Comparison of ENCODE assay signal across 24 mouse cellular contexts in the genomic region with DNA sequence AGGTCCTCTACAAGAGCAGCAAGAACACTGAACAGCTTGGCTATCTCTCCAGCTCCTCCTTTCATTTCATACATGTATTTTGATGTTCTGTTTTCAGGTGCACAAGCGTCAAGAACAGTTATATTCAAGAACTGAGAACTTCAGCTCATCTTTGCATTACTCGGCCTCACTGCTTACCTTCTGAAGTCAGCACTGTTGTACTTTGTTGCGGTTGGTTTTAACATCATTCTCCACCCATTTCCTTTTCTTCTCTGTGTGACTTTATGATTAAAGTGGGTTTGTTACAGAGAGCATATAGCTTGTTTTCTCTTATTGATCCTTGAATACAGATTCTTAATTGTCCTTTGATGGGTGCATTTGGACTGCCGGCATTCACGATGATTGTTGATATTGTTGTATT. TPM values are rescaled to one million over a fixed set of nuclear protein-coding genes. Genes with fewer than 3 reads are reported as not detected.
DNase-seq lines count a peak whose midpoint lies in the region; ATAC-seq lines count a peak whose summit lies in the region.
"Had no signal": no experiment of that assay in that cellular context is flagged by ENCODE, and none has a peak within 500 bp of the region (broad histone marks: within the 10 kb centered on the region; RNA-seq: fewer than 3 reads in every experiment).

No protein-coding gene starts in this region.

- no peak for ATAC-seq in midbrain, embryonic 11.5 days (ENCODE audit: low FRiP score)
- ATAC-seq in midbrain, embryonic 16.5 days, result no peak
- ATAC-seq in activated CD4-positive, CD25-positive, alpha-beta regulatory T cell, adult 4 months, result peak; percentile 56
- ATAC-seq: forebrain, embryonic 13.5 days; forebrain, postnatal 0 days had no signal

- no peak overlapping the region for H3K4me2 ChIP-seq in midbrain, embryonic 11.5 days
- H3K4me2 ChIP-seq in midbrain, embryonic 16.5 days (ENCODE audit: low read length), result no peak overlapping the region
- H3K4me2 ChIP-seq: forebrain, embryonic 13.5 days; heart, embryonic 11.5 days; heart, embryonic 15.5 days; hindbrain, embryonic 13.5 days had no signal

- no peaks in the 10 kb centered on the region for H3K27me3 ChIP-seq in midbrain, embryonic 11.5 days (ENCODE audit: control insufficient read depth, insufficient read depth, low read length)
- no peaks in the 10 kb centered on the region for H3K27me3 ChIP-seq in midbrain, embryonic 16.5 days (ENCODE audit: control insufficient read depth, insufficient read depth, low read depth, low read length)
- H3K27me3 ChIP-seq: forebrain, embryonic 13.5 days; heart, embryonic 15.5 days had no signal

- H3K27ac ChIP-seq in midbrain, embryonic 11.5 days (ENCODE audit: low read depth, low read length), result no peak overlapping the region
- H3K27ac ChIP-seq in midbrain, embryonic 16.5 days (ENCODE audit: low read length), result no peak overlapping the region
- H3K27ac ChIP-seq: embryonic facial prominence, embryonic 10.5 days; forebrain, embryonic 13.5 days; heart, adult 2 months; heart, embryonic 15.5 days; hindbrain, embryonic 13.5 days had no signal

- no peak overlapping the region for H3K4me3 ChIP-seq in midbrain, embryonic 11.5 days (ENCODE audit: low read depth, low read length)
- H3K4me3 ChIP-seq in midbrain, embryonic 16.5 days (ENCODE audit: low read depth, low read length), result no peak overlapping the region
- H3K4me3 ChIP-seq: embryonic facial prominence, embryonic 10.5 days; forebrain, embryonic 13.5 days; heart, adult 2 months; heart, embryonic 15.5 days; hindbrain, embryonic 13.5 days had no signal

- no peaks in the 10 kb centered on the region for H3K4me1 ChIP-seq in midbrain, embryonic 11.5 days (ENCODE audit: control insufficient read depth, insufficient read depth, low read length)
- peaks cover 3% of the 10 kb centered on the region; the same call in 1 of the 2 replicates for H3K4me1 ChIP-seq in midbrain, embryonic 16.5 days (ENCODE audit: control insufficient read depth, insufficient read depth, low read length)
- H3K4me1 ChIP-seq: embryonic facial prominence, embryonic 10.5 days; forebrain, embryonic 13.5 days; heart, embryonic 15.5 days; hindbrain, embryonic 13.5 days had no signal

- no peak overlapping the region for H3K9ac ChIP-seq in midbrain, embryonic 11.5 days (ENCODE audit: low read length)
- H3K9ac ChIP-seq in midbrain, embryonic 16.5 days (ENCODE audit: low read depth, low read length), result no peak overlapping the region
- H3K9ac ChIP-seq: forebrain, embryonic 13.5 days; forebrain, postnatal 0 days; heart, embryonic 15.5 days; hindbrain, embryonic 13.5 days had no signal

- no peaks in the 10 kb centered on the region for H3K36me3 ChIP-seq in midbrain, embryonic 11.5 days (ENCODE audit: control insufficient read depth, insufficient read depth, low read length)
- H3K36me3 ChIP-seq in midbrain, embryonic 16.5 days (ENCODE audit: control insufficient read depth, insufficient read depth, low read length), result no peaks in the 10 kb centered on the region
- H3K36me3 ChIP-seq: embryonic facial prominence, embryonic 10.5 days; heart, embryonic 15.5 days; hindbrain, embryonic 13.5 days had no signal

- 88% methylated on average over 5 of the region's 5 CpGs for WGBS in midbrain, embryonic 11.5 days
- 91% methylated on average over 5 of the region's 5 CpGs for WGBS in midbrain, embryonic 16.5 days

- peak; percentile 17 for DNase-seq in midbrain, embryonic 11.5 days (ENCODE audit: low spot score, missing footprints)
- peak; percentile 21 for DNase-seq in thymus, postnatal 14 days
- no peak for DNase-seq in thymus, adult 18-20 months
- no peak for DNase-seq in kidney, postnatal 25 days
- no peak for DNase-seq in layer of hippocampus, postnatal 36 days
- DNase-seq in left cerebral cortex, adult 9 months (ENCODE audit: low spot score in 2 of 2), result no peak
- DNase-seq: adrenal gland, adult 8-10 months; adrenal gland, postnatal 36 days; cerebellum, adult 2 months; cerebellum, postnatal 10 days; forebrain, postnatal 0 days; gastrocnemius, postnatal 14 days; heart, adult 2 months; heart, postnatal 14 days had no signal

- no peaks in the 10 kb centered on the region for H3K9me3 ChIP-seq in midbrain, embryonic 11.5 days (ENCODE audit: control insufficient read depth, low read length)
- H3K9me3 ChIP-seq in midbrain, embryonic 16.5 days (replicated peaks; ENCODE audit: control insufficient read depth, low read length, poor library complexity, severe bottlenecking), result no peaks in the 10 kb centered on the region
- H3K9me3 ChIP-seq: embryonic facial prominence, embryonic 10.5 days; forebrain, embryonic 13.5 days; heart, embryonic 15.5 days; hindbrain, embryonic 13.5 days had no signal

RNA-seq across cellular contexts. Expression of a gene that starts 42.6 kb away (rescaled TPM):
- 0.94 and 1.2 TPM in 2 replicates for polyA plus RNA-seq in midbrain, embryonic 11.5 days (2014; fragmentation: Nextera tagmentation; extraction: Ambion mirVana)
- polyA plus RNA-seq in midbrain, embryonic 16.5 days (2015; fragmentation: Nextera tagmentation; extraction: Ambion mirVana), result 2.4 and 2.9 TPM in 2 replicates
- polyA plus RNA-seq in activated CD4-positive, CD25-positive, alpha-beta regulatory T cell, adult 4 months (2017; shearing (Covaris generic)), result not detected
- total RNA-seq in layer of hippocampus, postnatal 36 days (2021), result 1 to 10 TPM in 1 of 2 experiments, under 1 TPM in 1; 0.86 to 2.5 TPM
- total RNA-seq: hematopoietic stem cell, adult 5-6 weeks; MEL had no signal
- polyA plus RNA-seq: C2C12; forebrain, embryonic 13.5 days had no signal

Comparison
In these comparisons a context has a peak if more than half of its experiments do, and no peak if none do; other contexts are left out.
1. DNase-seq: peak in midbrain, embryonic 11.5 days (single experiment) and thymus, postnatal 14 days (single experiment); none in thymus, adult 18-20 months (0 of 2), kidney, postnatal 25 days (0 of 2), layer of hippocampus, postnatal 36 days (0 of 2) and left cerebral cortex, adult 9 months (0 of 2).